Mouse (Mus musculus): ENCODE results near the gene Cdyl2.

The Cdyl2 gene

DNA sequence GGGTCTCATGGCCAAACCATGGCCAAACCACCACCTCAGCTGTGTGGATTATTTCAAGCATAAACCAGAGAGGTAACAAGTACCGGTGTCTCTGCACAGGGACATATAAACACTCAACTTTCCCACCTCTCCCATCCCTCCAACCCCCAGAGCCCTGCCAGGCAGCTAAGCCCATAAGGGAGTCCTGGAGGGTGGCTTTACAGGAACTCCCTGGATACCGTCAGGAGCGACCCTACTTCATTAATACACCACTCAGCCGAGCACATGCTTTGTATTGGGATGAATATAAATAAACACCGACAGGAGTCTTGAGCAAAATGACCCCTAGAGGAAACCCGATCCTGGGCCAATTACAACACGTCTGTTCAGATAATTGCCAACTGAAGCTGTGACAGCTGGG, 194.0 kb downstream of the Cdyl2 start:
- DNase-seq (ENCODE audit: low read depth) = no peak

DNA sequence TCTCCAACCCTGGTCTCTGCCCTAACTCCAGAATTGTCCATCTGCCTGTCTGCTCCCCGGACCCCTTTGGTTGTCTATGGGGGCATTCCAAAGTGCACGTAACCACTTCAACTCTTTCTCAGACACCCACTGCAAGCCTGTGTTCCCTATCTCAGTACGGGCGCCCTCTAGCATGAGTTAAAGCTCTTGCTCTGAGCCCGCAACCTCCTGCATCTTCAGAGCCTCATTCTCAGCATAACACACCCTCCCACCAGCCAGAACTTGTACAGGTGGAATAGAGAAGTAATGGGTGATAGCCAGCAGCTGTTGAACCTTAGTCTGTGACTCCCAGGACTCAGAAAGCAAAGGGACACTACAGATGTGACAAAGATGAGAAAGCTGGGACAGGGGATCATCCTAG, 196.0 kb downstream of the Cdyl2 start:
- DNase-seq (ENCODE audit: low read depth) = no peak

DNA sequence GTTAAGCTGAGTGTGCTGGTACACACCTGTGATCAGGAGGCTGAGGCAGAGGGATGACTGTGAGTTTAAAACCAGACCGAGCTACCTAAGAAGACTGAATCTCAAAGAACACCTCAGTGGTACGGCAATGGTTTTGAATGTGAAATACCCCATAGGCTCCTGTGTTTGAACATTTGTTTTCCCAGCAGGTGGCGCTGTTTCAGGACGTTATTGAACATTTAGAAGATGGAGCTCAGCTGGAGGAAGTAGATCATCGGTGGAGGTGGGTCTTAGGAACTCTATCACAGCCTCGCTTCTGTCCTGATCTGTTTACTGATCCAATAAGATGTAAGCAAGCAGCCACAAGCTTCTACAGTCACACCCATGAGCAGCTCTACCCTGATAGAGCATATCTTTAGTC, 199.7 kb downstream of the Cdyl2 start:
- peak; percentile 51 for DNase-seq (ENCODE audit: low read depth)

DNA sequence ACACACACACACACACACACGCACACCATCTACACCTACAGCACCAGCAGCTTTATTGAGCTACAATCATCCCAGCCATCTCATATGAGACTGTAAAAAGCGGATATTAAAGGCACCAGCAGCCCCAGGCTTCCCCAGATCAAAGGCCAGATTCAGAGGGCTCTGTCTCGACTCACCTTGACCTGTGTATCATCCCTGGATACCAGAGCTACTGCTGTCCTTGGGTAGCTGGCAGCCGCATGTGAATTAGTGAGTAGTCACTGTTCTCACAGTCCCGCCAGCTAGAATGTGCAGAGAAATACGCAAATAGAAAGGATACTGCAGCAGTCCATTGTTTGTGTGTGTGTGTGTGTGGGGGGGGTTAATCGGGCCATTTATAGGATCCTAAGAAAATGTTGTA, 204.1 kb downstream of the Cdyl2 start:
- DNase-seq (ENCODE audit: low read depth) = no peak

DNA sequence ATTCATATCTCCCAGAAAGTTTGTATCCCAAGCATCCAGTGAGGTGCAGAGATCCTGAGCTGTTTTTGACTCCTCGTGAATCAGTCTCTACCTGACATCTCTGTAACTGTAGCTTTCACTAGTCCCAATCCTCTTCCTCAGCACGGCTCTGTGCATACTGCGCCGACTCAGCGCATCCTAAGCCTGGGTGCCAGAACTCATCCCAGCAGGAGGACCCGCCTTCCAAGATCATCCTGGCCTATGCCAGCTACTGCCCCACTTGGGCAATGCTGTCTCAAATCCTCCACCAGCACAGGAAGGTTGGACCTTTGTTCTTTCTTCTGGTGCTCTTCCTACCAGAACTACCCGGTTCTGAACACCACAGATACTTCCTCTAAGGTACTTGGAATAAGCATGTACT, 207.9 kb downstream of the Cdyl2 start:
- no peak for DNase-seq (ENCODE audit: low read depth)

Data from induced T-regulatory cell, adult 2 months (primary cell).